Mouse (Mus musculus) left cerebral cortex, postnatal 14 days (tissue): ENCODE data around the gene Tcf19. TPM values are rescaled to one million over a fixed set of nuclear protein-coding genes. Genes with fewer than 3 reads are reported as not detected.
"Not testable (repeated sequence)": the region's sequence is repeated elsewhere in the genome, so short reads cannot be mapped to it uniquely, and the experiment has no call there.

Experiments used
- DNase-seq, 2 experiments: peaks; one replicate each; pipeline ENCODE4 v3.0.0; 2021 to 2022; ENCODE audit warnings: low spot score in 2 of 2, mixed read lengths in 1 of 2
- intact Hi-C: fragments of 180-260 bp; cut with DNase I; formaldehyde crosslinking; loops from one replicate; pipeline ENCODE4 v1.15.1; 2025
- total RNA-seq, 2 experiments: library from RNA; stranded (reverse); gene quantifications; 2 replicates each; pipeline ENCODE4 v1.2.3; 2021

Gene Tcf19
- total RNA-seq, 2 experiments from 2014 or later, result 8.6 to 9.5 TPM

GRCm38 (mm10) chr17:35502226-35502625, 14.4 kb downstream of the Tcf19 start:
- no peak for DNase-seq
- intact Hi-C loops, result no loop called here

- no peak for DNase-seq
- intact Hi-C loops, result no loop called here
Observed at GRCm38 (mm10) chr17:35497124-35497523, 19.5 kb downstream of the Tcf19 start.

GRCm38 (mm10) chr17:35490320-35490719, 26.3 kb downstream of the Tcf19 start:
- DNase-seq, result no peak
- intact Hi-C loops, result no loop called here

GRCm38 (mm10) chr17:35488041-35488440, 28.6 kb downstream of the Tcf19 start:
- intact Hi-C loops, result no loop called here
- DNase-seq, result no peak

- DNase-seq, result no peak
- intact Hi-C loops, result no loop called here
Observed at GRCm38 (mm10) chr17:35486726-35487125, 29.9 kb downstream of the Tcf19 start.

GRCm38 (mm10) chr17:35485702-35486101, 30.9 kb downstream of the Tcf19 start:
- no peak for DNase-seq
- intact Hi-C loops, result no loop called here

GRCm38 (mm10) chr17:35484066-35484465, 32.6 kb downstream of the Tcf19 start:
- intact Hi-C loops, result no loop called here
- peak; percentile 42 to 70 for DNase-seq

- intact Hi-C loops, result no loop called here
- DNase-seq, result no peak
Observed at GRCm38 (mm10) chr17:35469842-35470751, 46.5 kb downstream of the Tcf19 start, which contains the start of gene H2-Q10. H2-Q10 (plus strand) TSS chr17:35470089.

GRCm38 (mm10) chr17:35468936-35469335, 47.7 kb downstream of the Tcf19 start:
- DNase-seq, intact Hi-C loops: not testable (repeated sequence)

- DNase-seq, intact Hi-C loops: not testable (repeated sequence)
Observed at GRCm38 (mm10) chr17:35465651-35466050, 51.0 kb downstream of the Tcf19 start.

Other genes starting within 250 kb of the Tcf19 start
- under 1 TPM; 0.48 to 0.74 TPM for gene H2-Q1, start 196.4 kb downstream of the Tcf19 start, total RNA-seq
- gene H2-Q2, start 174.6 kb downstream of the Tcf19 start, total RNA-seq, result 1 to 10 TPM in 1 of 2 experiments, under 1 TPM in 1; 0.48 to 2.2 TPM
- 1 to 10 TPM in 1 of 2 experiments, under 1 TPM in 1; 0.85 to 1.4 TPM for gene H2-Q4, start 137.2 kb downstream of the Tcf19 start, total RNA-seq
- gene H2-Q6, start 92.0 kb downstream of the Tcf19 start, total RNA-seq, result not detected
- under 1 TPM; 0.35 to 0.36 TPM for gene H2-Q7, start 77.7 kb downstream of the Tcf19 start, total RNA-seq
- gene H2-Q10, start 46.7 kb downstream of the Tcf19 start, total RNA-seq, result under 1 TPM; 0.13 to 0.27 TPM
- under 1 TPM in 1 of 2 experiments, not detected in 1; 0.25 TPM for gene Pou5f1, start 10.8 kb downstream of the Tcf19 start, total RNA-seq
- 1 to 10 TPM; 8.1 to 9.1 TPM for gene Cchcr1, start 276 bp upstream of the Tcf19 start, total RNA-seq
- gene Psors1c2, start 16.4 kb upstream of the Tcf19 start, total RNA-seq, result under 1 TPM; 0.55 to 0.72 TPM
- gene Cdsn, start 35.3 kb upstream of the Tcf19 start, total RNA-seq, result under 1 TPM; 0.68 to 0.79 TPM
- not detected for gene 2300002M23Rik, start 50.6 kb upstream of the Tcf19 start, total RNA-seq
- gene Sfta2, start 84.7 kb upstream of the Tcf19 start, total RNA-seq, result not detected
- gene Gm9573, start 109.8 kb upstream of the Tcf19 start, total RNA-seq, result not detected
- gene Mucl3, start 126.9 kb upstream of the Tcf19 start, total RNA-seq, result not detected
- 10 to 100 TPM; 31.1 to 40.8 TPM for gene Vars2, start 150.8 kb upstream of the Tcf19 start, total RNA-seq
- 10 to 100 TPM; 23.0 to 26.2 TPM for gene Gtf2h4, start 156.9 kb upstream of the Tcf19 start, total RNA-seq
- gene Ddr1, start 187.8 kb upstream of the Tcf19 start, total RNA-seq, result 10 to 100 TPM; 46.1 to 52.8 TPM